Mouse (Mus musculus) liver, embryonic 14.5 days (tissue): ENCODE data around the gene Myo18b.

ENCODE experiments used
- CTCF ChIP-seq: IDR thresholded peaks from 2 replicates; pipeline ENCODE4 v1.5.1; 2016; ENCODE audit warnings: antibody characterized with exemption, low read depth, control low read depth
- EP300 ChIP-seq: IDR thresholded peaks from 2 replicates; pipeline ENCODE4 v1.6.1; 2016; ENCODE audit warnings: antibody characterized with exemption, low read depth

GRCm38 (mm10) chr5:112824376-112824775, 71.8 kb downstream of the Myo18b start:
- TF ChIP-seq CTCF (no peak), EP300 (no peak)
